Mouse (Mus musculus) adrenal gland, postnatal 10 days (tissue): ENCODE results near the gene Golgb1. TPM values are rescaled to one million over a fixed set of nuclear protein-coding genes. Genes with fewer than 3 reads are reported as not detected.

Source experiments
- DNase-seq: peaks from one replicate; pipeline ENCODE4 v3.0.0; 2021; ENCODE audit warnings: mixed read lengths
- total RNA-seq, 2 experiments: library from RNA; stranded (reverse); gene quantifications; 2 replicates each; pipeline ENCODE4 v1.2.3; 2021

Golgb1 gene
- total RNA-seq, 2 experiments from 2014 or later, result 53.5 to 71.8 TPM

DNA sequence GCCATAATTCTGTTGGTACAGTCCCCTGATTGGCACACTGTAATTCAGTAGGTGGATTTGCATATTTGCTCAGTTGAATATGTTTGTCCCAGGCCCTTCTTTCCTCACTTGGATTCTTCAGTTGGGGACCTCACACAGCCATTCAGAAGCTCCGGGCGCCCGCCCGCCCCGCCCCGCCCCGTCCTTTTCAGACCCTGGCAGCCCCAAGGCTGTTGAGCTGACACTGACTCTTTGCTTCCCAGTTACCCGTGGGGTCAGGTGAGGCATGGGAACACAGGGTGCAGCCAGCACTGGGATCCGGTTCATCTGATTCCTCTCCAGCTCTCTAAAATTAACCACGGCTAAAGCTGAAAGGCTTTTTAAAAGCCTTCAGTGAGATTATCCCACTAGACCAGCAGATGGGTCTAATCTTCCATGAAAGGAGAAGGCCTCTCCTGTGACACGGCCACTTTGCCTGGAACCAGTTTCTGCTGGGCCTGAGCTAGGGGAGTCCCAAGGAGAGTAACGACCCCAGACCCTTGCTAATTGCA, 70.0 kb downstream of the Golgb1 start:
- DNase-seq, result no peak

DNA sequence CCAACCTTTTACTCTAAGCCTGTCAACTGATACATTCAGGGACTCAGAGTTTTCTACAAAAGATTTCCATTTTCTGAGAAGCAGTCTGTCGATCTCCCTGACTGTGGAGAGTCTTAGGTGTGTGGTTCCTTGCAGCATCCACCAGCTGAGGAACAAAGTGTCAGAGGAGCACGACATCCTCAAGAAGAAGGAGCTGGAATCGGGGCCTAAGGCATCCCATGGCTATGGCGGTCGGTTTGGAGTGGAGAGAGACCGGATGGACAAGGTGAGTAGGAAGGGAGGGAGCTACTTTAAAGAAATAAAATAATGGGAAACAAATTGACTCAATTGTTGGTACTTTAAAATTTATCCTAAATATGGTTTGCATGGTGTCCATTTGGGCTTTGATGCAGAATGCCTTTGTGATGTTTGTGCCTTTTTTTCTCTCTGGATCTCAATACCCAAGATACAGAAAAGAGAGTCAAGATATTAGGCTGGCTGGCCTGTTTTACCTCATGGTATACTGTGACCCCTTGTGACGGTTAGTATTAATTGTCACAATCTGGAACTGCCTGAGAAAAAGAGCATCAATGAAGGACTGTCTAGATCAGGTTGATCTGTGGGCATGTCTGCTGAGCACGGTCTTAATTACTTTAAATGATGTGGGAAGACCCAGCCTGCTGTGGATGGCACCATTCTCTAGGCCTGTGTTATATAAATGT, 71.7 kb downstream of the Golgb1 start:
- DNase-seq, result no peak

DNA sequence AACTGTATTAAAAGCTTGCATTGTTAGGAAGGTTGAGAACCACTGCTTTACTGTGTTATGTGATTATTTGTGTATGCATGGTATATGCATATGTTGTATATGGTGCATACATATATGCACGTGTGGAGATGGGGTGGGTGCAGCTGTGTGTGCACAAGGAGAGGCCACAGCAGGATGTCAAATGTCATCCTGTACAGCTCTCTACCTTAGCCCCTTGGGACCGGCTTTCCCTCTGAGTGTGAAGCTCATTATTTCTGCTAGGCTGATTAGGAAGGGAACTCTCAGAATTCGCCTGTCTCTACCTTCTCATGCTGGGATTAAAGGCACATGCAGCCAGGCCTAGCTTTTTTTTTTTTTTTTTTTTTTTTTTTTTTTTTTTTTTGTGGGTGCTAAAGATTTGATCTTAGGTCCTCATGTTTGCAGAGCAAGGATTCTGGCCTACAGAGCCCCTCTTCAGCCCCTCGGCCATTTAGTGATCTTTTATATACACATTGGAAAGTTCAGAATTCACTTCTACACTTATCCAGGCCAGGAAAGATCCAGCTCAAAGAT, 72.8 kb downstream of the Golgb1 start:
- DNase-seq, result no peak

DNA sequence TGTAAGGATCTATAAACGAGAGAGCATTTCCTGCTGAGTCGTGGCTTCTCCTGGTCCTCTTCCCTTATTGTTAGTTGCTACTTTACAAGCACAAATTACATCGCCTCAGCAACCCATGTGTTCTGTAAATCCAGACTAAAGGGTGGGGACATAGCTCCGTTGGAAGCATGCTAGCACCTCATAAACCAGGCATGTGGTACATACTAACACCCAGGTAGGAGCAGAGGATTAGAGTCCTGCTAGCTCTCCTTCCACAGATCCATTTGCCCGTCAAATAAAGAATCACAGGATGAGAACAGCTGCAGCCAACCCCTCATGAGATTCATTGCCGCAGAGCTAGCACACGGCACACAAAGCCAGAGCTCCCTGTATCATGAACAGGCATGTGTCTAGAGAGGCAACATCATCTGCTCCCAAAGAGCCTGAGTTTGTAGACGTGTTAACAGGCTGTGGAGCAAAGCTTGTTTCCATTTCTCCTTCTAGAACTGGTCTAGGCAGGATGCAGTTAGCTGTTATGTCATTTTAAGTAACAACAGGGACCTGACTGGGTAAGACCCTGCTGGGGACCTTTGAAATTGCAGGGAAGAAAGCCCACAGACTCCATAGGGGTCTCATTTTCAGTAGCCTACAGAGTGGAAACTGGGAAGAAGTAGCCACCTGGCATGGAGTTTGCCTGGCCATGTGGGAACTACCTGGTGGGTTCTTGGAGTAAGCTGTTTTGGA, 74.8 kb downstream of the Golgb1 start:
- DNase-seq, result no peak

DNA sequence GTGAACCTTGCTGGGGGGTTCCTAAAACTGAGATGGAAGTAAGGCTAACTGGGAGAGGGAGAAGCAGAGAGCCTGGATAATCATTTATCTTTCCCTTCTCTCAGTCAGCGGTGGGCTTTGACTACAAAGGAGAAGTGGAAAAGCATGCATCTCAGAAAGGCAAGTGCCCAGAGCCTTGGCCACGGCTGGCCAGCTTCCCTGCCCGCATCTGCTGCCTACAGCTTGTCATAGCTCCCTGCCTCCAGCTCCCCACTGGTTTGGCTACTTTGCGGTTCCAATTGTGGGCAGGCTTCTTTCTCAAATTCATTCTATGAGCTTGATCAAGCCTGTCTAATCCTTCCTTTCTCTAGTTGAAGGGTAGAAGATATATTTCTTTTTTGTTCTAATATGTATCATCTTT, 76.1 kb downstream of the Golgb1 start:
- no peak for DNase-seq

DNA sequence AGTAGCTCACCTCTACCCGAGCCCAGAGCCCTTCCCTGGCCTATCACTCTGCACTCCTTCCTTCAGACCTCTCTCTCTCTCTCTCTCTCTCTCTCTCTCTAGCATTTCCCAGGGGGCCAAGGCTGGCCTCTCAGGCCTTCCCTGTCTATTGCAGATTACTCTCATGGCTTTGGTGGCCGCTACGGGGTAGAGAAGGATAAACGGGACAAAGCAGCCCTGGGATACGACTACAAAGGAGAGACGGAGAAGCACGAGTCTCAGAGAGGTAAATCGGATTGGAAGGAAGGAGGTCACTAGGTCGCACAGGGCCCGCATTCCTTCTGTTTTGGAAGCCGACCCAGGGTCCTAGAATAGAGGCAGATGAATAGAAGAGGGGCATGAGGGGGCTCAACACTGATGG, 80.2 kb downstream of the Golgb1 start:
- DNase-seq, result no peak

DNA sequence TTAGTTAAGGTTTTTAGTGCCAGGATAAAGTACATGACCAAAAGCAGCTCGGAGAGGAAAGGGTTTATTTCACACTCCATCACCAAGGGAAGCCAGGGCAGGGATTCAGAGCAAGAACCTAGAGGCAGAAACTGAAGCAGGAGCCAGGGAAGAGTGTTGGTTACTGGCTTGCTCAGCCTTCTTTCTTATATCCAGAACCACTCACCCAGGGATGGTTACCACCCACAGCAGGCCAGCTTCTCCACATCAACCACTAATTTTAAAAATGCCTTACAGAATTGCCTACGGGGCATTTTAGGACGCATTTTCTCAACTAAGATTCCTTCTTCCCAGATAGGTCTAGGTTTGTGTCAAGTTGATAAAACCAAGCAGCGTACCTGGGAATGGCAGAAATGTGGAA, 88.5 kb downstream of the Golgb1 start:
- no peak for DNase-seq

DNA sequence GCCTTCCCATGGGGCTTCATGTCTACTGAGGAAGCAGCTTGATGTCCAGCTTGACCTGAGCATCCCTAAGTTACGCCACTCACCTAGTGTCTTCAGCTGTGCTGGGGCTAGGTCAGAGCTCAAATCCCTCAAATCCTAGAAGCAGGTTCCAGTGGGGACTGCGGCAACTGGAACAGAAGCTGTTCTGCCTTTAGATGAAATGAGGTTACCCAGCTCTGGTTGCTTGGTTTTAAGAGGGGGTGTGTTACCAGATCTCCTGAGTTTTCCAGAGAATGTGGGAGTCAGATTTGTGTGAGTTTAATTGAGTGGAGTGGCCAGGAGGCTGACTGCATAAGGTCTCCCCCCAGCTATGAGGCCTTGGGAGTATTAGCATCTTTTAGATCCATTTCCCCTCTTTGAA, 104.2 kb downstream of the Golgb1 start:
- no peak for DNase-seq

Other genes with a start within 250 kb of the Golgb1 start
- 1 to 10 TPM; 1.8 to 2.8 TPM for gene Cd86, start 209.1 kb upstream of the Golgb1 start, total RNA-seq
- gene Ildr1, start 181.2 kb upstream of the Golgb1 start, total RNA-seq, result under 1 TPM; 0.09 to 0.12 TPM
- 1 to 10 TPM; 2.4 to 3.4 TPM for gene Slc15a2, start 90.2 kb upstream of the Golgb1 start, total RNA-seq
- 10 to 100 TPM; 12.3 to 16.2 TPM for gene Iqcb1, start 46.8 kb upstream of the Golgb1 start, total RNA-seq
- 1 to 10 TPM; 1.4 to 3.3 TPM for gene Eaf2, start 137 bp upstream of the Golgb1 start, total RNA-seq
- gene Hcls1, start 59.8 kb downstream of the Golgb1 start, total RNA-seq, result 10 to 100 TPM; 15.8 to 19.5 TPM
- 1 to 10 TPM; 1.8 to 4.4 TPM for gene Fbxo40, start 115.3 kb downstream of the Golgb1 start, total RNA-seq
- 1 to 10 TPM; 1.4 to 3.7 TPM for gene Polq, start 136.6 kb downstream of the Golgb1 start, total RNA-seq